Mouse (Mus musculus) fibroblast of lung, adult 2 months (primary cell): ENCODE data around the gene Gm14288.
"Not testable (repeated sequence)": the region's sequence is repeated elsewhere in the genome, so short reads cannot be mapped to it uniquely, and the experiment has no call there.

ENCODE experiments used
- DNase-seq: peaks from one replicate; pipeline ENCODE4 v3.0.0-alpha.2; 2011; ENCODE audit warnings: low read depth

Gm14288 gene

GRCm38 (mm10) chr2:175800993-175801392 lies at the start of gene Gm14288:
Gene Gm14288, minus strand, starts transcription at chr2:175801093.
- not testable (repeated sequence) for DNase-seq

GRCm38 (mm10) chr2:175741237-175741636 lies 59.7 kb downstream of the Gm14288 start, which contains the start of gene Gm2007:
Gene Gm2007, plus strand, starts transcription at chr2:175741537.
- not testable (repeated sequence) for DNase-seq
